Comparison of ENCODE assay signal across 21 mouse cellular contexts in genomic region chr10:99349125-99349716, GRCm38 (mm10).
A peak's percentile ranks its signal among the peaks of the same experiment; 100 is the strongest.
DNase-seq lines count a peak whose midpoint lies in the region; ATAC-seq and TF ChIP-seq lines count a peak whose summit lies in the region.
"Had no signal": no experiment of that assay in that cellular context is flagged by ENCODE, and none has a peak within 500 bp of the region (broad histone marks: within the 10 kb centered on the region; RNA-seq: fewer than 3 reads in every experiment).

No protein-coding gene starts in this region.

- peak; percentile 6 for DNase-seq in hindbrain, postnatal 0 days (ENCODE audit: low spot score)
- no peak for DNase-seq in hindbrain, embryonic 11.5 days (ENCODE audit: low spot score)
- DNase-seq in cerebellum, adult 11 months = peak; percentile 41
- DNase-seq in cerebellum, adult 8-10 months = peak; percentile 54
- DNase-seq in heart, adult 8-10 months (ENCODE audit: low spot score) = no peak
- DNase-seq in liver = no peak
- DNase-seq: adrenal gland, postnatal 10 days; heart, adult 2 months; kidney, adult 8-10 months; kidney, postnatal 25 days; left cerebral cortex, postnatal 4 days; lung, embryonic 14.5 days; right cerebral cortex, postnatal 14 days had no signal

- H3K9ac ChIP-seq in hindbrain, postnatal 0 days (replicated peaks; ENCODE audit: low read length) = no peak overlapping the region
- no peak overlapping the region for H3K9ac ChIP-seq in hindbrain, embryonic 11.5 days (ENCODE audit: low read depth, low read length)
- H3K9ac ChIP-seq in midbrain, embryonic 16.5 days (ENCODE audit: low read depth, low read length) = no peak overlapping the region
- H3K9ac ChIP-seq: embryonic facial prominence, embryonic 13.5 days; lung, embryonic 14.5 days; midbrain, embryonic 13.5 days; neural tube, embryonic 13.5 days had no signal

- H3K9me3 ChIP-seq in hindbrain, postnatal 0 days (ENCODE audit: low read length) = no peaks in the 10 kb centered on the region
- no peaks in the 10 kb centered on the region for H3K9me3 ChIP-seq in hindbrain, embryonic 11.5 days (ENCODE audit: control insufficient read depth, low read length)
- no peaks in the 10 kb centered on the region for H3K9me3 ChIP-seq in midbrain, embryonic 16.5 days (replicated peaks; ENCODE audit: control insufficient read depth, low read length, poor library complexity, severe bottlenecking)
- H3K9me3 ChIP-seq: embryonic facial prominence, embryonic 13.5 days; hindbrain, embryonic 10.5 days; neural tube, embryonic 13.5 days had no signal

- no peak overlapping the region for H3K4me3 ChIP-seq in hindbrain, postnatal 0 days (ENCODE audit: low read length)
- H3K4me3 ChIP-seq in hindbrain, embryonic 11.5 days (ENCODE audit: low read depth, low read length) = no peak overlapping the region
- no peak overlapping the region for H3K4me3 ChIP-seq in midbrain, embryonic 16.5 days (ENCODE audit: low read depth, low read length)
- H3K4me3 ChIP-seq: embryonic facial prominence, embryonic 13.5 days; heart, adult 2 months; hindbrain, embryonic 10.5 days; midbrain, embryonic 13.5 days; neural tube, embryonic 13.5 days had no signal

- WGBS in hindbrain, postnatal 0 days = 57% methylated on average over 3 of the region's 3 CpGs
- WGBS in hindbrain, embryonic 11.5 days = 69% methylated on average over 3 of the region's 3 CpGs
- 68% methylated on average over 3 of the region's 3 CpGs for WGBS in midbrain, embryonic 16.5 days

- H3K36me3 ChIP-seq in hindbrain, postnatal 0 days (ENCODE audit: insufficient read depth, low read length) = no peaks in the 10 kb centered on the region
- H3K36me3 ChIP-seq in hindbrain, embryonic 11.5 days (ENCODE audit: control insufficient read depth, insufficient read depth, low read length) = no peaks in the 10 kb centered on the region
- no peaks in the 10 kb centered on the region for H3K36me3 ChIP-seq in midbrain, embryonic 16.5 days (ENCODE audit: control insufficient read depth, insufficient read depth, low read length)
- H3K36me3 ChIP-seq: embryonic facial prominence, embryonic 13.5 days; hindbrain, embryonic 10.5 days; midbrain, embryonic 13.5 days; neural tube, embryonic 13.5 days had no signal

- no peak for ATAC-seq in hindbrain, postnatal 0 days
- no peak for ATAC-seq in hindbrain, embryonic 11.5 days (ENCODE audit: low FRiP score)
- ATAC-seq in granulocyte monocyte progenitor cell, adult 5-6 weeks (replicated peaks; ENCODE audit: poor library complexity, severe bottlenecking) = peak; percentile 69
- no peak for ATAC-seq in midbrain, embryonic 16.5 days
- ATAC-seq: forebrain, embryonic 16.5 days; midbrain, embryonic 13.5 days had no signal

- no peaks in the 10 kb centered on the region for H3K27me3 ChIP-seq in hindbrain, postnatal 0 days (ENCODE audit: insufficient read depth, low read length)
- H3K27me3 ChIP-seq in hindbrain, embryonic 11.5 days (ENCODE audit: control insufficient read depth, insufficient read depth, low read length) = no peaks in the 10 kb centered on the region
- no peaks in the 10 kb centered on the region for H3K27me3 ChIP-seq in midbrain, embryonic 16.5 days (ENCODE audit: control insufficient read depth, insufficient read depth, low read depth, low read length)
- H3K27me3 ChIP-seq: midbrain, embryonic 13.5 days; neural tube, embryonic 13.5 days had no signal

- no peak overlapping the region for H3K4me2 ChIP-seq in hindbrain, postnatal 0 days (ENCODE audit: low read depth, low read length)
- H3K4me2 ChIP-seq in hindbrain, embryonic 11.5 days (replicated peaks; ENCODE audit: low read depth, low read length) = no peak overlapping the region
- H3K4me2 ChIP-seq in midbrain, embryonic 16.5 days (ENCODE audit: low read length) = no peak overlapping the region
- H3K4me2 ChIP-seq: embryonic facial prominence, embryonic 13.5 days; liver, embryonic 11.5 days; lung, embryonic 14.5 days; midbrain, embryonic 13.5 days; neural tube, embryonic 13.5 days had no signal

- no peaks in the 10 kb centered on the region for H3K4me1 ChIP-seq in hindbrain, postnatal 0 days (ENCODE audit: insufficient read depth, low read length)
- H3K4me1 ChIP-seq in hindbrain, embryonic 11.5 days (replicated peaks; ENCODE audit: control insufficient read depth, insufficient read depth, low read length) = no peaks in the 10 kb centered on the region
- H3K4me1 ChIP-seq in midbrain, embryonic 16.5 days (ENCODE audit: control insufficient read depth, insufficient read depth, low read length) = no peaks in the 10 kb centered on the region
- H3K4me1 ChIP-seq: embryonic facial prominence, embryonic 13.5 days had no signal

- no peak for TF ChIP-seq CTCF in hindbrain, postnatal 0 days (IDR thresholded peaks at IDR 0.05; ENCODE audit: low read depth)

- no peak overlapping the region for H3K27ac ChIP-seq in hindbrain, postnatal 0 days
- H3K27ac ChIP-seq in hindbrain, embryonic 11.5 days (ENCODE audit: low read depth, low read length) = no peak overlapping the region
- H3K27ac ChIP-seq in midbrain, embryonic 16.5 days (ENCODE audit: low read length) = no peak overlapping the region
- H3K27ac ChIP-seq: embryonic facial prominence, embryonic 13.5 days; heart, adult 2 months; hindbrain, embryonic 10.5 days; midbrain, embryonic 13.5 days; neural tube, embryonic 13.5 days had no signal

Comparison
In these comparisons a context has a peak if more than half of its experiments do, and no peak if none do; other contexts are left out.
1. DNase-seq: peak in hindbrain, postnatal 0 days (single experiment), cerebellum, adult 11 months (single experiment) and cerebellum, adult 8-10 months (single experiment); none in hindbrain, embryonic 11.5 days (single experiment), heart, adult 8-10 months (single experiment) and liver (single experiment).